Mouse (Mus musculus) thymus, postnatal 25 days (tissue): ENCODE results near the gene Zbtb46.

Source experiments
- DNase-seq: peaks from one replicate; pipeline ENCODE4 v3.0.0; 2022

The Zbtb46 gene

GRCm38 (mm10) chr2:181463008-181463738 lies 3.9 kb upstream of the Zbtb46 start:
- no peak for DNase-seq

GRCm38 (mm10) chr2:181462604-181463003 lies 3.4 kb upstream of the Zbtb46 start:
- DNase-seq: no peak

- DNase-seq: no peak
Observed at GRCm38 (mm10) chr2:181461536-181462100, 2.4 kb upstream of the Zbtb46 start.

- DNase-seq: peak; percentile 6
Observed at GRCm38 (mm10) chr2:181459673-181460621, 721 bp upstream of the Zbtb46 start.

GRCm38 (mm10) chr2:181458411-181459152 lies 644 bp downstream of the Zbtb46 start:
- peak; percentile 13 for DNase-seq

- DNase-seq: no peak
Observed at GRCm38 (mm10) chr2:181457831-181458230, 1.4 kb downstream of the Zbtb46 start.

- no peak for DNase-seq
Observed at GRCm38 (mm10) chr2:181455899-181456298, 3.3 kb downstream of the Zbtb46 start.

- DNase-seq: peak; percentile 12
Observed at GRCm38 (mm10) chr2:181453274-181453673, 6.0 kb downstream of the Zbtb46 start.

- DNase-seq: no peak
Observed at GRCm38 (mm10) chr2:181452181-181452580, 7.0 kb downstream of the Zbtb46 start.

- DNase-seq: no peak
Observed at GRCm38 (mm10) chr2:181443016-181443415, 16.2 kb downstream of the Zbtb46 start.

- DNase-seq: no peak
Observed at GRCm38 (mm10) chr2:181438176-181438575, 21.1 kb downstream of the Zbtb46 start.

GRCm38 (mm10) chr2:181436246-181436645 lies 23.0 kb downstream of the Zbtb46 start:
- DNase-seq: no peak

GRCm38 (mm10) chr2:181423834-181424233 lies 35.4 kb downstream of the Zbtb46 start:
- no peak for DNase-seq

- no peak for DNase-seq
Observed at GRCm38 (mm10) chr2:181420903-181421638, 38.2 kb downstream of the Zbtb46 start.

GRCm38 (mm10) chr2:181420426-181420825 lies 38.8 kb downstream of the Zbtb46 start:
- no peak for DNase-seq

GRCm38 (mm10) chr2:181419359-181419758 lies 39.9 kb downstream of the Zbtb46 start:
- no peak for DNase-seq

- DNase-seq: no peak
Observed at GRCm38 (mm10) chr2:181415945-181416344, 43.3 kb downstream of the Zbtb46 start.

GRCm38 (mm10) chr2:181413141-181413540 lies 46.1 kb downstream of the Zbtb46 start:
- no peak for DNase-seq

GRCm38 (mm10) chr2:181410760-181411473 lies 48.3 kb downstream of the Zbtb46 start:
- DNase-seq: peak; percentile 37

- no peak for DNase-seq
Observed at GRCm38 (mm10) chr2:181409643-181410042, 49.6 kb downstream of the Zbtb46 start.

GRCm38 (mm10) chr2:181403722-181404121 lies 55.5 kb downstream of the Zbtb46 start:
- no peak for DNase-seq
